Mouse (Mus musculus): Measurements from ENCODE around the gene Gm28434. TPM values are rescaled to one million over a fixed set of nuclear protein-coding genes. Genes with fewer than 3 reads are reported as not detected.

Gene Gm28434
- not detected in 2 replicates for polyA plus RNA-seq (2014; fragmentation: Nextera tagmentation; extraction: Ambion mirVana)

- H3K4me3 ChIP-seq (ENCODE audit: low read depth, low read length): no peak within 1 kb of the TSS
- 64% methylated on average over 2 of the region's 2 CpGs for WGBS
- H3K27me3 ChIP-seq (ENCODE audit: control insufficient read depth, insufficient read depth, low read length): no peaks in the 10 kb centered on the region
- no peak for ATAC-seq (ENCODE audit: insufficient number of reproducible peaks, insufficient read depth, low FRiP score, low read depth)
- H3K27ac ChIP-seq (ENCODE audit: low read length): no peak within 1 kb of the TSS
- no peaks in the 10 kb centered on the region for H3K4me1 ChIP-seq (ENCODE audit: control insufficient read depth, insufficient read depth, low read length)
- no peak within 1 kb of the TSS for H3K4me2 ChIP-seq (replicated peaks; ENCODE audit: low read depth, low read length)
- H3K36me3 ChIP-seq (ENCODE audit: control insufficient read depth, insufficient read depth, low read length): no peaks in the 10 kb centered on the region
- H3K9ac ChIP-seq (replicated peaks; ENCODE audit: low read depth, low read length): no peak within 1 kb of the TSS
- H3K9me3 ChIP-seq (ENCODE audit: control insufficient read depth, low read depth, low read length): no peaks in the 10 kb centered on the region
Measured at GRCm38 (mm10) chr5:87969201-87969600, at the start of gene Gm28434, which contains the start of gene 2310003L06Rik. Gene Gm28434, plus strand, starts transcription at chr5:87969517. Gene 2310003L06Rik, plus strand, starts transcription at chr5:87969459.

GRCm38 (mm10) chr5:87925372-87925771 lies 43.9 kb upstream of the Gm28434 start, which contains the start of gene Csn3:
Gene Csn3, plus strand, starts transcription at chr5:87925579.
- 35% methylated on average over 5 of the region's 5 CpGs for WGBS
- H3K4me1 ChIP-seq (ENCODE audit: control insufficient read depth, insufficient read depth, low read length): no peaks in the 10 kb centered on the region
- no peaks in the 10 kb centered on the region for H3K36me3 ChIP-seq (ENCODE audit: control insufficient read depth, insufficient read depth, low read length)
- no peaks in the 10 kb centered on the region for H3K9me3 ChIP-seq (ENCODE audit: control insufficient read depth, low read depth, low read length)
- H3K27me3 ChIP-seq (ENCODE audit: control insufficient read depth, insufficient read depth, low read length): no peaks in the 10 kb centered on the region
- H3K27ac ChIP-seq (ENCODE audit: low read length): no peak within 1 kb of the TSS
- no peak within 1 kb of the TSS for H3K4me3 ChIP-seq (ENCODE audit: low read depth, low read length)
- ATAC-seq (ENCODE audit: insufficient number of reproducible peaks, insufficient read depth, low FRiP score, low read depth): no peak
- no peak within 1 kb of the TSS for H3K4me2 ChIP-seq (replicated peaks; ENCODE audit: low read depth, low read length)
- H3K9ac ChIP-seq (replicated peaks; ENCODE audit: low read depth, low read length): no peak within 1 kb of the TSS

GRCm38 (mm10) chr5:87931603-87932002 lies 37.7 kb upstream of the Gm28434 start:
- H3K9ac ChIP-seq (replicated peaks; ENCODE audit: low read depth, low read length): no peak overlapping the region

GRCm38 (mm10) chr5:87940752-87941151 lies 28.6 kb upstream of the Gm28434 start:
- Histone ChIP-seq H3K27me3 (ENCODE audit: control insufficient read depth, insufficient read depth, low read length) (no peaks in the 10 kb centered on the region), H3K4me1 (ENCODE audit: control insufficient read depth, insufficient read depth, low read length) (no peaks in the 10 kb centered on the region), H3K9ac (replicated peaks; ENCODE audit: low read depth, low read length) (no peak overlapping the region), H3K27ac (ENCODE audit: low read length) (no peak overlapping the region), H3K9me3 (ENCODE audit: control insufficient read depth, low read depth, low read length) (no peaks in the 10 kb centered on the region), H3K36me3 (ENCODE audit: control insufficient read depth, insufficient read depth, low read length) (no peaks in the 10 kb centered on the region), H3K4me3 (ENCODE audit: low read depth, low read length) (no peak overlapping the region), H3K4me2 (replicated peaks; ENCODE audit: low read depth, low read length) (no peak overlapping the region)
- 44% methylated on average over 3 of the region's 3 CpGs for WGBS
- no peak for ATAC-seq (ENCODE audit: insufficient number of reproducible peaks, insufficient read depth, low FRiP score, low read depth)

More at GRCm38 (mm10) chr5:87931603-87932002, 37.7 kb upstream of the Gm28434 start:
- ATAC-seq (ENCODE audit: insufficient number of reproducible peaks, insufficient read depth, low FRiP score, low read depth): no peak
- 46% methylated on average over 1 of the region's 1 CpGs for WGBS
- Histone ChIP-seq H3K36me3 (ENCODE audit: control insufficient read depth, insufficient read depth, low read length) (no peaks in the 10 kb centered on the region), H3K4me1 (ENCODE audit: control insufficient read depth, insufficient read depth, low read length) (no peaks in the 10 kb centered on the region), H3K4me3 (ENCODE audit: low read depth, low read length) (no peak overlapping the region), H3K4me2 (replicated peaks; ENCODE audit: low read depth, low read length) (no peak overlapping the region), H3K27me3 (ENCODE audit: control insufficient read depth, insufficient read depth, low read length) (no peaks in the 10 kb centered on the region), H3K27ac (ENCODE audit: low read length) (no peak overlapping the region), H3K9me3 (ENCODE audit: control insufficient read depth, low read depth, low read length) (no peaks in the 10 kb centered on the region)

GRCm38 (mm10) chr5:87942515-87942914 lies 26.8 kb upstream of the Gm28434 start:
- Histone ChIP-seq H3K4me2 (replicated peaks; ENCODE audit: low read depth, low read length) (no peak overlapping the region), H3K4me3 (ENCODE audit: low read depth, low read length) (no peak overlapping the region), H3K4me1 (ENCODE audit: control insufficient read depth, insufficient read depth, low read length) (no peaks in the 10 kb centered on the region), H3K36me3 (ENCODE audit: control insufficient read depth, insufficient read depth, low read length) (no peaks in the 10 kb centered on the region), H3K27ac (ENCODE audit: low read length) (no peak overlapping the region), H3K9ac (replicated peaks; ENCODE audit: low read depth, low read length) (no peak overlapping the region), H3K27me3 (ENCODE audit: control insufficient read depth, insufficient read depth, low read length) (no peaks in the 10 kb centered on the region), H3K9me3 (ENCODE audit: control insufficient read depth, low read depth, low read length) (no peaks in the 10 kb centered on the region)
- no peak for ATAC-seq (ENCODE audit: insufficient number of reproducible peaks, insufficient read depth, low FRiP score, low read depth)

- Histone ChIP-seq H3K27ac (ENCODE audit: low read length) (no peak overlapping the region), H3K4me3 (ENCODE audit: low read depth, low read length) (no peak overlapping the region), H3K9ac (replicated peaks; ENCODE audit: low read depth, low read length) (no peak overlapping the region), H3K36me3 (ENCODE audit: control insufficient read depth, insufficient read depth, low read length) (no peaks in the 10 kb centered on the region), H3K4me2 (replicated peaks; ENCODE audit: low read depth, low read length) (no peak overlapping the region), H3K9me3 (ENCODE audit: control insufficient read depth, low read depth, low read length) (no peaks in the 10 kb centered on the region), H3K4me1 (ENCODE audit: control insufficient read depth, insufficient read depth, low read length) (no peaks in the 10 kb centered on the region), H3K27me3 (ENCODE audit: control insufficient read depth, insufficient read depth, low read length) (no peaks in the 10 kb centered on the region)
- no peak for ATAC-seq (ENCODE audit: insufficient number of reproducible peaks, insufficient read depth, low FRiP score, low read depth)
Measured at GRCm38 (mm10) chr5:87951836-87952235, 17.5 kb upstream of the Gm28434 start.

GRCm38 (mm10) chr5:87979139-87979538 lies 9.8 kb downstream of the Gm28434 start, which contains the start of gene Cabs1:
Gene Cabs1, plus strand, starts transcription at chr5:87979439.
- 90% methylated on average over 3 of the region's 3 CpGs for WGBS
- no peaks in the 10 kb centered on the region for H3K36me3 ChIP-seq (ENCODE audit: control insufficient read depth, insufficient read depth, low read length)
- no peak for ATAC-seq (ENCODE audit: insufficient number of reproducible peaks, insufficient read depth, low FRiP score, low read depth)
- no peak within 1 kb of the TSS for H3K4me3 ChIP-seq (ENCODE audit: low read depth, low read length)
- H3K27ac ChIP-seq (ENCODE audit: low read length): no peak within 1 kb of the TSS
- no peaks in the 10 kb centered on the region for H3K9me3 ChIP-seq (ENCODE audit: control insufficient read depth, low read depth, low read length)
- no peak within 1 kb of the TSS for H3K4me2 ChIP-seq (replicated peaks; ENCODE audit: low read depth, low read length)
- no peaks in the 10 kb centered on the region for H3K27me3 ChIP-seq (ENCODE audit: control insufficient read depth, insufficient read depth, low read length)
- H3K4me1 ChIP-seq (ENCODE audit: control insufficient read depth, insufficient read depth, low read length): no peaks in the 10 kb centered on the region
- no peak within 1 kb of the TSS for H3K9ac ChIP-seq (replicated peaks; ENCODE audit: low read depth, low read length)

- H3K9ac ChIP-seq (replicated peaks; ENCODE audit: low read depth, low read length): no peak overlapping the region
- H3K27me3 ChIP-seq (ENCODE audit: control insufficient read depth, insufficient read depth, low read length): no peaks in the 10 kb centered on the region
- WGBS: 62% methylated on average over 3 of the region's 3 CpGs
- H3K4me1 ChIP-seq (ENCODE audit: control insufficient read depth, insufficient read depth, low read length): no peaks in the 10 kb centered on the region
- H3K36me3 ChIP-seq (ENCODE audit: control insufficient read depth, insufficient read depth, low read length): no peaks in the 10 kb centered on the region
- no peak overlapping the region for H3K27ac ChIP-seq (ENCODE audit: low read length)
- no peak overlapping the region for H3K4me3 ChIP-seq (ENCODE audit: low read depth, low read length)
- H3K9me3 ChIP-seq (ENCODE audit: control insufficient read depth, low read depth, low read length): no peaks in the 10 kb centered on the region
- H3K4me2 ChIP-seq (replicated peaks; ENCODE audit: low read depth, low read length): no peak overlapping the region
- ATAC-seq (ENCODE audit: insufficient number of reproducible peaks, insufficient read depth, low FRiP score, low read depth): peak; percentile 46; the same call in 1 of the 2 replicates
Measured at GRCm38 (mm10) chr5:87982468-87983214, 13.3 kb downstream of the Gm28434 start.

GRCm38 (mm10) chr5:88002249-88002648 lies 32.9 kb downstream of the Gm28434 start, which contains the start of gene Smr3a:
Gene Smr3a, plus strand, starts transcription at chr5:88002549.
- Histone ChIP-seq H3K9me3 (ENCODE audit: control insufficient read depth, low read depth, low read length) (no peaks in the 10 kb centered on the region), H3K4me3 (ENCODE audit: low read depth, low read length) (no peak within 1 kb of the TSS), H3K36me3 (ENCODE audit: control insufficient read depth, insufficient read depth, low read length) (no peaks in the 10 kb centered on the region), H3K9ac (replicated peaks; ENCODE audit: low read depth, low read length) (no peak within 1 kb of the TSS), H3K27ac (ENCODE audit: low read length) (no peak within 1 kb of the TSS), H3K4me1 (ENCODE audit: control insufficient read depth, insufficient read depth, low read length) (no peaks in the 10 kb centered on the region), H3K4me2 (replicated peaks; ENCODE audit: low read depth, low read length) (no peak within 1 kb of the TSS), H3K27me3 (ENCODE audit: control insufficient read depth, insufficient read depth, low read length) (no peaks in the 10 kb centered on the region)
- ATAC-seq (ENCODE audit: insufficient number of reproducible peaks, insufficient read depth, low FRiP score, low read depth): no peak
- WGBS: 91% methylated on average over 3 of the region's 3 CpGs

All from stomach, embryonic 14.5 days (tissue).